Mouse (Mus musculus) erythroblast, embryonic 14.5 days (primary cell): ENCODE results near the gene Magi2.

Experiments
- GATA1 ChIP-seq: IDR thresholded peaks from 2 replicates; pipeline ENCODE4 v1.6.1; 2012; ENCODE audit warnings: low read length, inconsistent platforms, mixed read lengths
- TAL1 ChIP-seq: IDR thresholded peaks from 3 replicates; pipeline ENCODE4 v1.6.1; 2012; ENCODE audit warnings: low read length, inconsistent platforms, mixed read lengths

DNA sequence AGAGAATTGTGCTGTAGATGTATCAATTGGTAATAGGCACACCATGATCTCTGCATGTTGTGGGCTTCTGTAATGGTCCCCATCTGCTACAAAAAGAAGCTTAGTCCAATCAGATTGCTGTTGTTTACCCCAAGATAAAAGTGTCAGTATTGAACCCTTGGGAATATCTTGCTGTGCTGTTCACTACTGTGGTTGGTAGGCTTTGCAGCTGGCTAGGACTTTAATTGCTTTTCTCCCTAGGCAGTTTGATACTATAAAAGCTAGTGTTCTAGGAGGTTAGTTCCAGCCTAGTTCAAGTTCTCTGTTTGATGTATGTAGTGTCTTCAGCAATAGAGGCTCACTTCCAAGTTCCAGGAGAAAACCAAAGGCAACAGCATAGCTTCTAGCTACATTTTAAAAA, 1188.5 kb downstream of the Magi2 start:
- no peak for TF ChIP-seq GATA1
- no peak for TF ChIP-seq TAL1
